Mouse (Mus musculus) kidney, postnatal 25 days (tissue): ENCODE data around the gene Cryl1.

Experiments used
- DNase-seq, 2 experiments: peaks; one replicate each; pipeline ENCODE4 v3.0.0; 2021; ENCODE audit warnings: mixed read lengths in 2 of 2

Cryl1 gene

GRCm38 (mm10) chr14:57230264-57231015, 167.9 kb downstream of the Cryl1 start:
- no peak for DNase-seq
